Mouse (Mus musculus) urinary bladder, postnatal 25 days (tissue): ENCODE results near the gene Lyz2.
"Not testable (repeated sequence)": the region's sequence is repeated elsewhere in the genome, so short reads cannot be mapped to it uniquely, and the experiment has no call there.

Source experiments
- DNase-seq: peaks from one replicate; pipeline ENCODE4 v3.0.0; 2022; ENCODE audit warnings: low spot score

Lyz2 gene

GRCm38 (mm10) chr10:117284578-117285520, 2.7 kb upstream of the Lyz2 start:
- no peak for DNase-seq

- no peak for DNase-seq
These were observed 1.9 kb upstream of the Lyz2 start for GRCm38 (mm10) chr10:117283871-117284577.

- not testable (repeated sequence) for DNase-seq
These were observed 1.1 kb upstream of the Lyz2 start for GRCm38 (mm10) chr10:117283196-117283595.

GRCm38 (mm10) chr10:117282551-117282950, 430 bp upstream of the Lyz2 start:
- DNase-seq = no peak

GRCm38 (mm10) chr10:117281381-117281920, 670 bp downstream of the Lyz2 start:
- DNase-seq = no peak

- no peak for DNase-seq
These were observed 2.1 kb downstream of the Lyz2 start for GRCm38 (mm10) chr10:117280000-117280399.

GRCm38 (mm10) chr10:117278510-117278909, 3.6 kb downstream of the Lyz2 start:
- not testable (repeated sequence) for DNase-seq

- not testable (repeated sequence) for DNase-seq
These were observed 4.3 kb downstream of the Lyz2 start for GRCm38 (mm10) chr10:117277779-117278178.

GRCm38 (mm10) chr10:117275681-117276369, 6.3 kb downstream of the Lyz2 start:
- no peak for DNase-seq

GRCm38 (mm10) chr10:117274645-117275044, 7.5 kb downstream of the Lyz2 start:
- not testable (repeated sequence) for DNase-seq

GRCm38 (mm10) chr10:117272023-117272422, 10.1 kb downstream of the Lyz2 start:
- DNase-seq = no peak

- no peak for DNase-seq
These were observed 22.3 kb downstream of the Lyz2 start for GRCm38 (mm10) chr10:117259870-117260269.

GRCm38 (mm10) chr10:117238603-117239002, 43.5 kb downstream of the Lyz2 start, which contains the start of gene 9530003J23Rik:
Gene 9530003J23Rik, minus strand, starts transcription at chr10:117238703.
- no peak for DNase-seq

GRCm38 (mm10) chr10:117235866-117236265, 46.3 kb downstream of the Lyz2 start:
- no peak for DNase-seq

GRCm38 (mm10) chr10:117234825-117235224, 47.3 kb downstream of the Lyz2 start:
- DNase-seq = no peak

- DNase-seq = no peak
These were observed 52.3 kb downstream of the Lyz2 start for GRCm38 (mm10) chr10:117229826-117230225.
